Mouse (Mus musculus) naive thymus-derived CD4-positive, alpha-beta T cell, adult 2 months (primary cell): ENCODE data around the gene Nfe2.

Experiments
- DNase-seq: peaks from one replicate; pipeline ENCODE4 v3.0.0-alpha.2; 2011; ENCODE audit warnings: low read depth

The Nfe2 gene

DNA sequence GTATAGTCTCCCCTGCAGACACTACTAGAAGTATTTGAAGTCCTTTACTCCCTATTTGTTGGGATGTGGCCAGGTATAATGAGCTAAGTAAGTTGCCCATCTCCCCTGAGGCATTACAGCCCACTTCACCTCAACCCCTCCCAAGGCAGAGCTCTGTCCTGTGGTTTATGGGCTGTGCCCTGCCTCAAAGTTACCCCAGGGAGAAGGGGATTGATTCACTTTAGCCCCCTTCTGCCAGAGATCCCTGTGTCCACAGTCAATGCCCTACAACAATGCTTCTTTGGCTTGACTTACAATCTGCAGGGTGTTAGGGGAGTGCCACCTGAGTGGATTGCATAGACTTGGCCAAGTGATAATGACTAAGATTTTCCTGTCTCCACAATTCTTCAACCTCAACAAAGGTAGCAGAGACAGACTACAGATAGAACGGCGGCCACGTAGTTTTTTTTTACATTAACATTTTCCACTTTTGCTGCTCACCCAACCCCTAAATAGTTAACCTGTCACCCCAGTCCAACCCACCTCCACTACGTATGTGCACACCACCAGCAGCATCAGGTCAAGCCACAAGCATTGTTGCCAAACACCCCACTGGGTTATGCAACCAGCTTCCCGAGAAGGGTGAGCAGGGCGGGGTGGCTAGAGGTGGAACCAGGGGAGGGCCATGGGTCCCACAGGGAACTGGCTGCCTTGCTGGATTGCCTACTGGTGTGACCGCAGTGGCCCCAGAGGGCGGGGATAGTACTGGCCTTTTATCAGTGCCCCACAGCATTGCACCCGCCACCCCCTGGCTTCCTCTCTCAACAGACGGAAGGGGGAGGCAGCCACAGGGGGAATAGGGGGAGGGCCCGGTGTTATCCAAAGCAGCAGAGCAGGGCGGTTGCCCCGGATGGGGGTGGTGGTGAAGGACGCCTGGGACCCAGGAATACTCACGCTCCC, at the start of gene Nfe2:
TSS of gene Nfe2 (minus strand) at position 614 of the 939 bp plus-strand sequence.
- DNase-seq = peak; percentile 60

DNA sequence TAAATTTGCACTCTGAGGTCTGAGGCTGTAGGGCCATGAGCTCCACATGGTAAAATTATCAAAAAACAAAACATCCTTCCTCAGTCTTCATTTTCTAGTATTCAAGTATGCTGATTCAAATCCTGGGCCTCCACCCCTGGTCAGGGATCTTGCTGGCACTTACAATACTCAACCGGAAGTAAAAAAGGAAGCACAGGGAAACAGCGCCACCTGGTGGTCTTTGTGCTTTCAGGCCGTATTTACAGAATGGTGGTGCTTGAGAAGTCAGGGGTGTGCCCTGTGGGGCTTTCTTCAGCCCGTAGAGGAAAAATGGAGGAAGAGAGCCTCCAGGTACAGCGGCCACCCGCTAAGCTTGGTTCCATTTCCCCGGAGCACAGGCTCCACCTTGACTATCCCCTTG, 48.9 kb upstream of the Nfe2 start:
- peak; percentile 96 for DNase-seq

DNA sequence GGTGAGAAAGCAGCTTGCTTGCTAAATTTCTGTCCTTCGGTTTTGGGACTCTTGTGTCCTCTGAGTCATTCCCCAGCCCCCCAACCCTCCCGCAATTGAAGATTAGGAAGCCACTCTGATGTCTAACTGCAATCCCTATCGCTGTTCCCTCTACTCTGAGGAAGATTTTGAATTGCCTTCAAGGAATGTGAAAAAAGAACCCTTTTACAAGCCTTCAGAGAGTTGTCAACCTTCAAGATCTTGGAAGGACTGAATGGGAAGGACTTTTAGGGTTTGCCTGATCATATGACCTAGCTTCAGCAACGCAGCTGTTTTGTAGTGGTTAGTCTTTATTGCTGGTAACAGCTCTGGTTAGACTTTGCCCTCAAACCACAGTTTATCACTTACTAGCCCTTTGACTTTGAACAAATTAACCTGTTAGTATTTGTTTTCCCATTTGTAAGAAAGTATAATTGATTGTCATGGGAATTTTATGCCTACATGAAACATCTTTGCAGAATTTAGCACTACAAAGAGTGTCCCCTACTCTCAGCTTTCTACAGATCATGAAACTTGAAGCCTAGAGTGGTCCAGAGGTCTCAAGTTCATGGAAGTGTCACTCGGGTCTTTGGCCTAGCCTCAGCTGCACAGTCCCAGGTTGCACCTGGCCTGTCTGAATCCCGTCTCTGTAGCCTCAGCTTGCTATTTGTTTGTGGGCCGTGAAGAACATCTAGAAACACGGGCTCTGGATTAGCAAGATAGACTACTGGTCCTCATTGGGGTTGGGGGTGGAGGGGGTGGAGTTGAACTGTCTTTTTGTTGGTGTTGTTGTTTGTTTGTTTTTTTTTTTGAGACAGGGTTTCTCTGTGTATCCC, 47.8 kb upstream of the Nfe2 start:
- peak; percentile 32 for DNase-seq

DNA sequence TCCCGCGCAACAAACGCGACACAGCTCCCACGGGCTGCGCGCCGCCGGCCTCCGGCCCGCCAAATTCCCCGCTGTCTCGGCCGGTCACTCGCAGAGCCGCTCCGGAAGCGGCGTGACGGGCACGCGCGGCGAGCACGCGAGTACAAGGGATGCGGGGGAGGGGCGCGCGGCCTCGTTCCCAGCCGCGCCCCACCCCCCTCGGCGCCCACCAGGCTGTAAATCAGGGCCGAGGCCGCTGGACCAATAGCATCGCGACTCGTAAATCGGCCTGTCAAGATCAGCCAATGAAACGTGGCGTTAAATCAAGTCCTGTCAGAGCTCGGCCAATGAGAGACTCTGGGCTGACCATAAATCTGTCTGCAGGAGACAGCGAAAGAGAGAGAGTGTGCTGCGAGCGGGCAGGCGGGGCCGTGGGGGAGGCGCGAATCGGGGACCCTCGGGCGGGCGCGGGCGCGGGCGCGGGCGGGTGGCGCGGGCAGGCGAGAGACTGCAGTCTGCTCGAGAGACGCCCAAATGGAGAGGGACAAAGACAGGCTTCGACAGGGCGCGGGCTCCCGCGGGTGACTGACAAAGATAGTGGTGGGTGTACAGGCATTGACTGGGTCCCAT, 47.0 kb upstream of the Nfe2 start:
- DNase-seq = peak; percentile 89

DNA sequence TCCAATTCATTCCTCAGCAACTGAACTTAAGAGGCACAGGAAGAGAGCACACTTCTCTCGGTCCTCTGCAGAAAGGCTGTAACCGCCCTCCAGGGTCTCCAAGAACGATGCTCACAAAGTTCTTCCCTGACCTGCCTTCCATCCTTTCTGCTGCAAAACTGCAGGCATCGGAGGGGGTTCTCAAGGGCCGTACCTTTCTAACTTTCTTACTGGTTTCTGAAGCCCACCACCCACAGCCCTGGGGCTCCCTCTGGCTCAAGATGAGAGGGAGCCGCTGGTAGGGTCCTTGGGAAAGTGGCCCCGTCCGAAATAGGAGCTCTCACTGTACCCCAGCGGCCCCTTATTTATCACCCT, 46.4 kb upstream of the Nfe2 start:
- peak; percentile 45 for DNase-seq

DNA sequence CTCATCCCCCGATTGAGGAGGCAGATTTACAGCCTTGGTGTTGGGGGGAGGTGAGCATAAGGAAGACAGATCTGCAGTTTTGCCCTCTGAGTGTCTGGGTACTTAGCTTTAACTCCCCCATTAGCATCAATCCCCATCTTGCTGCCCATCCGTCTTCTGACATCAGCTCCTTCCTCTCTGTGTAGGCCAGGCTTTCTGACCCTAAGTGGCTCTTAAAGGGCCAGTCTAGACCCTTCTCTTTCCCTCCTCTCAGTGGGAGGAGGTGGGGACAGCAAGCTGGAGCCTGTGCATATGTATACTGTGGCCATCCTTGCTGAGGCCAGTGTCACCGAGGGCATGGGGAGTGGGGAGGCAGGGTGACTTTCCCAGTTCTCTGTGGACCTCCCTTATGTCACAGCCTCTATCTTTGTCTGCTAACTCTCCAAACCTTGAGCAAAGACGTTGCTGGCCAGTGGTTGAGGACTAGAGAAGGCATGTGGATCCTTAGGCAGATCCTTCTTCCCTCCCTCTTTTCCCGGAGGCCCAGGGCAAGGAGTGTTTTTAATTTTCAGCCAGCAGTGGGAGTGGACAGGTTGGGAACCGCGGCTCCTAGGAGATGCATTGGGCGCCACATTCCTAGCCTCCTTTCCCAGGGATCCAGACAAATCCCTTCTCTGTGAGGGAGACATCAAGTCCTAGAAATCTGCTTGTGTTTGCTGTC, 45.9 kb upstream of the Nfe2 start:
- DNase-seq = no peak

DNA sequence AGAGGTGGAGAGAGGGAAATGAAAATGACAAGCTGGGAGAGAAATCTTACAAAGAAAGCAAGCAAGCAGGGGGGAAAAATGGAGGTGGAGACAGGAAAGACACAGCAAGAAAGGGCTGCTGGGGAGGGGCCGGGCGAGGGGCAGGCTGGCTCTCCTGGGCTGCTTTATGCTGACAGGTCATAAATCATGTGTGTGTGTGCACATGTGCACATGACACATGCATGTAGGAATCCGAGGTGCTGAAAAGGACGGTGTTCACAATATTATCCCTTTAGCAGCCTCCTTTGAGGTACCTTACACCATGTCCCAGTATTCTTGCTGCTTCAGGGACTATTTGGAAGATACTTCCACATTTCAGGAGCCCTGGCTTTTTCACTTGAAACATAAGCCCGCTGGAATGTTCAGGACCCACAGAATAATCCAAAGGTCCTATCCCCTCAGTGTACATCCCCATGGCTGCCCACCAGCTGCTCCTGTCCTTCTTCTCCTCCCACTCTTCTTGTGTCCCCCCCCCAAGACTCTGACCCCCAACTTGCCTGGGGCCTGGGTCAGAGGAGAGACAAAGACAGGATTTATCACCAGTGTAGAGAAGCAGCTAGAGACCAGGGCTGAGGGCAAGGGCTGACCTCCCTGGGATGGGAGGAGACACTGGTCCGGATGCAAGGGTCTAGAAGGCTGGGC, 44.3 kb upstream of the Nfe2 start:
- DNase-seq = no peak

DNA sequence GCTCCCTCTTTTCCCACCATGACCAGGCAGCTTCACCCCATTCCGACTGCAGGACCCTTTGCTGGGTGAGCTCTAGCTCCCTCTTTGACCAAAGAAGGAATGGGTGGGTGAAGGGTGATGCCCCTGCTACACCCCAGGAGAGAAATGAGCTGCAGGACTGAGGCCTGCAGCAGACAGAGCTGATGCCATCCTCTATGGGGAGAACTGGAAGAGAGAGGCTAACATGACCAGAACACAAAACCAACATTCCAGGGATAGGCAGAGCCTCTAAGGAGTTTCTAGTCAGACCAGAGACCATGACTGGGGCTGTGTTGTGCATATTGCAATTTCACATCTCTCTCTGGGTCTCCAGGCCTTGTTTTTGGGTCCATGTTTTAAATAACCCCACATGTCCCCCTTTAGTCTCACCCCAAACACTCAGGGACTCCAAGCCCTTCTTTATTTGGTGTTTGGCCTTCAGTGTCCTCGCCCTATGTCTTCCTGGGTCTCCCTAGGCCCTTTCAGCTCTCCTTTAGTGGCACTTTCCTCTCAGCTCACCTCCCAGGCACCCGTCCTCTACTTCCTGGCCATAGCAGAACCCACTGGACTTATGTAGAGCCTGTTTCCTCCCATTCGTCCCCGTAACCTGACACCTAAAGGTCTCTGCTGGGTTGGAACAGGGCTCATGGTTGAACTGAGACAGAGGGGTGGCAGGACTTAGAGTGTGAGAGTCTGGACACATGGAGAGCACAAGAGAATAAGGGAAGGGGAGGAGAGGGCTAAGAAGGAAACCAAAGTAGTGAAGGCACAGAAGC, 43.5 kb upstream of the Nfe2 start:
- no peak for DNase-seq

DNA sequence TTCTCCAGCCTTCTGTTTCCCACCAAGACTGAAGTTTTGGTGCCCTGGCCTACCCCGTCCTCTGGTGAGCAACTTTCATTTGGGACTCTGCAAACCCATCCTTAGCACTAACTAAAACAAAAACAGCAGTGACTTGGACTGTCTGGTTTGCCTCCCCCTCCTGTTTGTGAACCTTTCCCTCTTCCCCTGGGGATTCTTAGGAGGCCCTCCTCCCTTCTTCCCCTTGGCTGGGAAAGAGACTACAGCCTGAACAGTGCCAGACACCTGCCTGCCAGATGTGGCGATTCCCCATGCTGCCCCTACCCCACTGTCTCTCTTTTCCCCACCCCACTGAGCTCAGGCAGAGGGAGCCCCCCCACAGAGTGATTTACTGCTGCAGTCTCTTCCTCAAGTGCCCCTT, 42.8 kb upstream of the Nfe2 start:
- no peak for DNase-seq

DNA sequence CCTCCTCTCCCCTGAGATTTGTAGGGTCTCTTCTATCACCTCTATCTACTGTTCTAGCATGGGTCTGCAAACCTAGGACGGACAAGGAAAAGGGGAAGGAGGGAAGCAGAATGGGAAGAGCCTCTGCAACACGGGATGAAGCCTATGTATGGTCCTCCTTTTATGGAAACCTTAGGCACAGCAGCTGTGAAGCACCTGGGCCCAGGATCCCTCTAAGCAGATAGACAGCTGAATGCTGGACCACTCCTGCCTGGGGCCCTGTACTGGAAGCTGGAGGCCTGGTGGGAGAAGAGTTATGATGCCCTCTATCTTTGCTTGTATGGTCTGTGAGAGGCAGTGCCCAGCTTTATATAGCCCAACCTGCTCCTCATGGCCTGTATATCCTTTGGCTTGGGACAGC, 42.4 kb upstream of the Nfe2 start:
- no peak for DNase-seq

DNA sequence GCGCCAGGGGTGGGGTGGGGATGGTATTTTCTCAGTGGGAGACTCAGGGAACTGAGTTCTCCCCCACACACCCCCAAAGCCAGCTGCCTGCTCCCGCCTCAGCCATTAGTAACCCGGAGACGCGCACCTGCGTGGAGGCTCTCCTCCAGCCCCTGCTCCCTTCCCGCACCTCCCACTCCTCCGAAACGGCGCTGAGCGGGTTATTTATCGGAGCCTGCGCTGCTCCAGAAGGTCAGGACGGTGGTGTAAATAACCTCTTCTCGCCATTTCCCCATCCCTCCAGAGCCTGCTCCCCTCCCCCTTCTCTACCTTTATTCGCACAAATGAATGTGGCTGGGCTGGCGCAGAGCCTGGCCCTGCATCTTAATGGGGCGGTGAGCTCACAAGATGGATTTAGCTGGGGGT, 41.9 kb upstream of the Nfe2 start:
- no peak for DNase-seq

DNA sequence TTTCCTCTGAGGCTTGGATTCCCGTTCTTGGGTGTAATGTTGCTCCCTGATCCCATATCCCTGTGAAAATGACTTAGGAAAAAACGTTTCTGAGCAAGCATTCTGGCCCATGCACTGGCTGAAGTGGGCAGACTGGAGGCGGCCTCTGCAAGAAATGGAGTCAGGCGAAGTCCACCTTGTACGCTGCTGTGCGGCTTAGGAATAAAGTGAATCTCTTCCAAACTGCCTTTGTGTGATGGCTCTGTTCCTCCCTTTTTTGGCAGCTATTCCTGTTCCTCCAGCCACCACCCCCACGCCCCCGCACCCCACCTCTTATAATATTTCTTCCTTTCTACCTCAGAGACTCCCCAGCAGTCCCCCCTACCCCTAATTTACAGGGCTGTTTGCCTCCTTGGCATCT, 41.4 kb upstream of the Nfe2 start:
- DNase-seq = no peak

DNA sequence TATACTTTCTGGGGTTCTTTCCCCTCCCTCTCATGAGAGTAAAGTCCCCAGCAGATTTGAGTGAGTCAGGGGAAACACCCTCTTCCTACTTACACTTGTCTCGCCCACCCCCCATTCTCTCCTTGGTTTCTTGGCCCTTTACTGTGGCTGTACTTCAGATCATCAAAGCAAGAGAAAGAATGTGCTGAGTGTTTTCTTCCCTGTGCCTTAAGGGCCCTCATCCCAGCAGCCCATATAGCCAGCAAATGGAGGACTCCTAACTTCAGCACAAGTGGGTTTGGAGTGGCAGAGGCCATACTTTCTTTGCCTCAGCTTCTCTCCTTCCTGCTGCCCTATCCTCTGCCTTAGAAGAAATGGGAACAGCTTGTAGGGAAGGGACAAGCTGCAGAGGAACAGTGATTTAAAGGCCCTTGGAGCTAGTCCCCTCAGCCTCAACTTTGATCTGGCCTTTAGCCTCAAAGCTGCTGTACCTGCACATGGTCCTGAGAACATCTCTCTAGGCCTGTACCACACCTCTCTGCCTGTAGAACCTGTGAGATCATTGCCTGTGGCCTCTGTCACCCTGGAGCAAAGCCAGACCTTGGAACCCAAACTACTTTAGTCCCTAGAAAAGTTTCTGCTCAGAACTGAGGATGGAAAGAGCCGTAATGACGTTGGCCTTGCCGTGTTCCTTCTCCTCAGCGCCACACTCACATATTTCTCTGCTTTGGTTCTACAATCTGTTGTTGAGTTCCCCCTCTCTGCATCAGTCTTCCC, 40.8 kb upstream of the Nfe2 start:
- DNase-seq = no peak

DNA sequence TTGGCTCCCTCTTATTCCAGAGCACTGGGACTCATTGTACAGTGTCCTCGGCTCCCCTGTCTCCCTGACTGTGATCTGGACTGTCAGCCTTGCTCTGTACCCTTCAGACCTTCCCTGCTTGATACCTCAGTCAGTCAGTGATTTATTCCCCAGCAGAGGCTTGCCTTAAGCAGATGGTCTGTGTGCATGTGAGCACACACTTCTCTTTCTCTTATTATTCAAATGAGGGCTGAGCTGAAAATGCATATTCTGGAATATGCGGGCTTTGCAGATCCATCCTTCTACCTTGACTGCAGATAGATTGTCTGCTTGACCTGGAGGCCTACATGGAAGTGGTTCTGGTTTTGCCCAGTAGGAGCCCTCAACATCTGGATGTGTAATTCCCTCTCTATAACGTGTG, 39.8 kb upstream of the Nfe2 start:
- no peak for DNase-seq

DNA sequence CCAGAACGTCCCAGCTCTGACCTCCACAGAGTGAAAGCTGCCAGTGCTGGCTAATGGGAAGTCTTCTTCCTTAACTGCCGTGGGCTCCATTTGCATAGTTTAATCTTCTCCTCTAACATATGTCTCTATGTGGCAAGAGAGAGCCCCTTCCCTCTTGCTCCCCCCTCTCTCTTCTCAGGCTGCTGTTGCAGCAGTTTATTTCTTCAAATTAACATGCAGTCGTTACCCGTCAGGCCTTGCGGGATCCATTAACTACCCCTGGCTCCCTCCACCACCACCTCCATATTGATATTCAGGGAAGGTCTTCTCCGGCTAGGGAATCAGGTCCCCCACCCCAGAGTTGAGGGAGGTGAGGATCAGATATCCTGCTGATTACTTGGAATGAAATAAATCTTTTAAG, 39.1 kb upstream of the Nfe2 start:
- DNase-seq = no peak

DNA sequence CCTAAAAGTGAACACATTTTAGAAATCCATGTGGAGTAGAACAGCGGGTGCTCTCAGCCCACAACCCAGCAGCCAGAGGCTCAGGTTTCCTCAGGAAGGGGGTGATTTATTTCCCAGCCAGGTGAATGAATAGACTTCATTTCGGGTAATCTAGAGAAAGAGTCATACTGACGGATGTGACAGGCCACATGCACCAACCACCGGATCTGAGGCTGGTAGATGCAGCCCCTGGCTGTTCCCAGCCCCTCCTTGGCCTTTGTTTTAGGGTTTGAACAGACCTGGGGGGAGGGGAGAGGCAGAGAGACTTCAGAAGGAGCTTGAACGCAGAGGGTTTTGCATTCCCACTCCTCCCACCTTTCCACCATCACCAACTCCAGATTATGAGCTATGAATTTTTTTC, 37.6 kb upstream of the Nfe2 start:
- no peak for DNase-seq

DNA sequence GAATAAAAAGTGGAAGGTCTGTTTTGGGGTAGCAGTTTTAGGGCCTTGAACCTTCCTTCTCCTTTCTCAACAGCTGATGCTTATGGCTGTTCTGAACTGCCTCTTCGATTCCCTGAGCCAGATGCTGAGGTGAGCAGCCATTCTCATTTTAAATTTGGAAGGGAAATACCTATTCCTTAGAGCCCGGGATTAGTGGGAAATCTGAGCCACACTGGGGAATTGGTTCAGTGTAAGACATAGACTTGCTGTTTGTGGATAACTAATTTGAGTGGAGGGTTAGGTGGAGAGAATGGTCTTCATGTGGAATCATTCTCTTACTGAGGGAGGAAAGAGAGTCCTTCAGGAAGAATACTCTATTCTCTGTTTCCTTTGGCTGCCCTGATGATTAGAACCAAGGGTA, 36.4 kb upstream of the Nfe2 start:
- DNase-seq = no peak

DNA sequence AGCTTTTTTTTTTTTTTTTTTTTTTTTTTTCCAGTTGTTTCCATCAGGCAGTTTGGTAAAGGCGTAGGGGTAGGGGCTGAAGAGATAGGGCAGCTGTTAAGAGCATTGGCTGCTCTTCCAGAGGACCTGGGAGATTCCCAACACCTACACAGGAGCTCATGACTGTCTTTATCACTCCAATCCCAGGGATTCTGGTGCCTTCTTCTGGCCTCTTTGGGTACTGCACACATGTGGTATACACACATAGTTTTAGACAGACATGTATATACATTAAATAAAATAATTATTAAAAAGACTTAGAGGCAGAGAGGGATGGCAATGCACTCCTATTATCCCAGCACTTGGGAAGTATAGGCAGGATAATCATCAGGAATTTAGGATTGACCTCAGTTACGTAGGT, 35.2 kb upstream of the Nfe2 start:
- no peak for DNase-seq

DNA sequence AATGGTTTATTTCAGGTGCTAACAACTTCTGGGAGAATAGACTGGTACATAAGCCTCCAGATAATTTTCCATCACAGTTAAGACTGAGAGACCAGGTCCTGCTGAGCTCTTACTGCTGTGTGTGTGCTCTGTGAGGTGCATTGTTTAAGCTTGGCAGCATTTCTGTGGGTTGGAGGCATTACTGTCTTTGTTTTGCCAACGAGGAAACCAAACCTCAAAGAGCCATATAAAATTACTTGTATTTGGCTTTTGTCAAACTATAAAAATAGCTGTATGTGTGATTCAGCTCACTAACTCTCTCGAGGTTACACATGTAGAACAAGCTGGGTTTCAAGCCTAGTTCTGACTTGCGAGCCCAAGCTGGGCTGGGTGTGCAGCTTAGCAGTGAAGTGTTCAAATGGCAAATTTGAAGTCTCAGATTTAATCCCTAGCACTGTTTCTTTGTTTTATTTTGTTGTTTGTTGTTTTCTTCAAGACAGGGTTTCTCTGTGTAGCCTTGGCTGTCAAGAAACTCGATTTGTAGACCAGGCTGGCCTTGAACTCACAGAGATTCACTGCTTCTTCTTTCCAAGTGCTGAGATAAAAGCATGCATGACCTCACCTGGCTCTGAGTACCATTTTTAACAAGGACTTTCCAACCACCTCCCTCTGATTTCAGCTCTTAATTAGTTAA, 34.6 kb upstream of the Nfe2 start:
- DNase-seq = no peak
